Mouse (Mus musculus) central nervous system, embryonic 14 days (tissue): ENCODE results near the gene Btbd35f21. TPM values are rescaled to one million over a fixed set of nuclear protein-coding genes. Genes with fewer than 3 reads are reported as not detected.

Experiments
- polyA plus RNA-seq: library from polyadenylated mRNA; depleted of rRNA; stranded (reverse); fragments of >200 nt; gene quantifications from 2 replicates; pipeline ENCODE4 v1.2.3, GENCODE M21; 2012; rRNA removed

The Btbd35f21 gene
- not detected in 2 replicates for polyA plus RNA-seq

DNA sequence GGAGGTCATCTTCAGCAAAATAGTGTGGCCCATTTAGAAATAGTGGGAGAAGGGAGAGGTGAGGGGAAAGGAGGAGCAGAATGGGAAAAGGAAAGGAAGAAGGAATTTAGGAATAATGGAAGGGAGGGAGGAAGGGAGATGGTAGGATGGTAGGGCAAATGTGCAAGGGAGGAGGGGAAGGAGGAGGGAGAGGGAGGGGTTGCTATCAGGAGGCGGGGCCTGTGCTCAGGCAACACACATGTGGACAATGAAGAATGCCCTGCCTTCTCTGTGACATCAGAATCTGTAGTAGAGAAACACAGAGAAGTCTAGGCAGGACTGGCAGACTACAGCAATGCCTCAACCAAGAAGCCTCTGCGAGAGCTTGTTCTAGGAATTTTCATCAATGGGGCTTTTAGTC is at the start of gene Btbd35f21:
TSS of gene Btbd35f21 (plus strand) at position 301 of the 400 bp plus-strand sequence.

Other genes starting within 250 kb of the Btbd35f21 start
- gene Btbd35f1, start 166.1 kb upstream of the Btbd35f21 start, polyA plus RNA-seq, result not detected in 2 replicates
- gene Gm5926, start 75.4 kb upstream of the Btbd35f21 start, polyA plus RNA-seq, result not detected in 2 replicates
- gene Btbd35f30, start 168.5 kb downstream of the Btbd35f21 start, polyA plus RNA-seq, result not detected in 2 replicates
- gene Gm21789, start 215.7 kb downstream of the Btbd35f21 start, polyA plus RNA-seq, result not detected in 2 replicates
- not detected in 2 replicates for gene Btbd35f5, start 247.8 kb downstream of the Btbd35f21 start, polyA plus RNA-seq